Mouse (Mus musculus) cerebellum, adult 11-12 months (tissue): ENCODE measurements around the gene Them4.

Source experiments
- DNase-seq: peaks from one replicate; pipeline ENCODE4 v3.0.0; 2022

Gene Them4

DNA sequence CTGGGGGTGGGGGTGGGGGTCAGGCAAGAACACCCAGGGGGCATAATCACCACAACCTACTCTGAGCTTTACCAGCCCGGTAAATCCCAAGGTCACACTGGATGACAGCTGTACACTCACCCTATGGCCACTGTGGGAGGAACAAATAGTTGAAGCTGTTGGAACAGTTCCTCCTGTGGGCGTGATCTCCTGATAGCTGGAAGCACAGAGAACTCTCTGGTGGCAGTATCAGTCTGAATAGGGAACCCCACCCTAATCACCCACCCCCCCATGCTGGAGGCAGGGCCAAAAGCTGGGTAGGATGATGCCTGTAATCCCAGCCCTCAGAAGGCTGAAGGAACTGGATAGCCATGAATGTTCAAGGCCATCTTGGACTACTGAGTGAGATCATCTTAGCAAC is 59.8 kb downstream of the Them4 start:
- DNase-seq = no peak

DNA sequence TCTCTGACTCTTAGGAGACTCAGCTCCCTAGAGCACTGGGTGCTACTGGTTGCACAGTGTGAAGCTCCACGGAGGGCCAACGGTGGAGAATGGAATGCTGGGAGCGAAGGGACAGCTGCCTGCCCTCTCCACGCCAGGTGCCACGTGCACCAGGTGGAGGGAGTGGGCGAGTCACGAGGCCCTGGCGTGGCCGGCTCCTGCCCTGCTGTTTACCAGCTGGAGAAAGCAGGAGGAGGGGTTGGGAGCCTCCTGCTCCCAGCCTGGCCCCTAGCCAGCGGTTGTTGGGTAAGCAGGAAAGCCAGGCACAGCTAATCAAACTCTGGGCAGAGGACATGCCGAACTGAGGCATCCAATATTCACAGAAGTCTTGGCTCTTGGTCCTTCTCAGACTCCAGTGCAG is 61.7 kb downstream of the Them4 start:
- peak; percentile 87 for DNase-seq

DNA sequence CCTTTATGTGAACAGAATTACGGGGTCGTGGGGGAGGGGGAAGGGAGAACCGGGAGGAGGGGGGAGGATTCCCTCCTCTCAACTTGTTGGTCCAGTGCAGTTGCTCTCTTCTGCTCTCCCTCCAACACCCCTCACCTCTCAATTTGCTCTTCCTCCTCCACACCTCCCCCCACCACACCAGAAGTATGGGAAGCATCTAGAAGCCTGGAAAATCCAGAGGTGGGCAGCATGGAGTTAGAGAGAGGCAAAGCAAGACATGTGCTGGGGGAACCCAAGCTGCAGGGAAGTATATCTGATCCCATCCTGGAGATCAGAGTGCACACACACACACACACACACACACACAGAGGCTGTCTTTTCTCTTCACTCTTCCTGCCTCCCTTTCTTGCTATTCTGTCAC is 62.1 kb downstream of the Them4 start:
- DNase-seq = no peak

DNA sequence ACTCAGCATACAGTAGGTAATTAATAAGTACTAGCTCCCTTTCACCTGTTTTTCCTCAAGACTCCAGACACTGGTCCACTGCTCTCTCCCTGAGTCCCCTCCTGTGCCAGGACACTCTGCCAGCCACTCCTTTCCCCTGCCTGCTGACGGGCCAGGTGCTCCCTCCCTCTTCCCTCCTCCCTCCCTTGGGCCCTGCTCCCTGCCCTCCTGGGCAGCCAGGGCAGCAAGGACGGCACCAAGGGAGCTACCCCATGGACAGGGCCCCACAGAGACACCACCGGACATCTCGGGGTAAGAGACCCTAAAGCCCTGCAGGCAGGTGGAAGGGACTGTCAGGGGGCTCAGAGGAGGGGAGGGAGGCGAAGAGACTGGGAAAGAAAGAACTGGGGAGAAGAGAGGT is 62.8 kb downstream of the Them4 start, which contains the start of gene Rorc:
Gene Rorc, plus strand, starts transcription at position 154 of the 400 bp plus-strand sequence.
- peak; percentile 85 for DNase-seq

DNA sequence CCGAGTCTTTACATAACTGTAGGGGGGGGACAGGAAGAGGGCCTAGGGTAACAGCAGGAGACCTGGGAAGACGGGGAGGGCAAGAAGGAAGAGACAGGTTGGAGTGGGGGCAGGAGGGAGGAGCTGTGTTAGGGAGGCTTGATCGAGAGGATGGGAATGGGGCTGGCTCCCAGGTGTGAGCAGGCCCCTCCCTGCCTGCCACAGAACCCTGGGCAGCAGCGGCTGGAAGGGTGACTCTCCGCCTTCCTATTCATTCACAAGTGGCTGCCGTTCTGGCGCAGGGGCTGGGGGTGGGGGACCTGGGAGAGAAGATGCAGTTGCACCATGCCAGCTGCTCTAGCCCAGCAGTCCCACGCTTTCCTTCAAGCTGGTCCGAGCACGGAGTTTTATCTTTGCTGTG is 63.2 kb downstream of the Them4 start:
- DNase-seq = peak; percentile 74

DNA sequence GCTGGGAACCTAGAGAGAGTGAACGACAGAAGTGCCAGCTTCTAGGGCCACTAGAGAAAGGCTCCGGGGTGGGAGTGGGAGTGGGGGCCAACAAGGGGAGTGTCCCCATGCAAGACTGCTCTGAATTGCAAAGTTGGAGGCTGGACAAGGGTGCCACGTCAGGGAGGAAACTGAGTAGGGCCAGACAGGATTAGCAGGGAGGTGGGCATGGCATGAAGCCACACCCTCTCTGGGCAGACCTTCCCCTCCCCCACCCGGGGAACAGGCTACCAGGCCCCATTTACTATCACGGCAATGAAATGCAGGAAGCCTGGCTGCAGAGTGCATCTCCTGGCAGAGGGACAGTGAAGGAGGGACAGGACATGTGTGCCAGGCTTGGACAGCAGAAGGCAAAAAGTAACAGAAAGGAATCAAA is 63.7 kb downstream of the Them4 start:
- DNase-seq = peak; percentile 85

DNA sequence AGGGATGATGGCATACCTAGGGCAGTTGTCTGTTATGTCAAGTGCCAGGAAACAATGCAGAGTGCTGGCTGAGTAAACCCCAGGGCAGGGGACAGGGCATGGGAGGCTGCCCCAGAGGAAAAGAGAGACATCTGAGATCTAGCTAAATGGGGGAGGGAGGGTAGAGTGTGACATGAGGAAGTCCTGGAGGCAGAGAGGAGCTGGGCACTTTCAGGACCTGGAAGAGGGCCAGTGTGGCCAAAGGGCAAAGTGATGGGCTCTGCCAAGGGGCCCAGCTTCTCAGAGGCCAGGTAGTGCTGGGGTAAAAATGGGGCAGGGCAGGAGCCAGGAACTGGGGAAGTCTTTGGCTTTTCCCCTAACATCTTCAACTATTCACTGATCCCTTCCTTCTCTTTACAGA is 64.7 kb downstream of the Them4 start:
- DNase-seq = peak; percentile 33

DNA sequence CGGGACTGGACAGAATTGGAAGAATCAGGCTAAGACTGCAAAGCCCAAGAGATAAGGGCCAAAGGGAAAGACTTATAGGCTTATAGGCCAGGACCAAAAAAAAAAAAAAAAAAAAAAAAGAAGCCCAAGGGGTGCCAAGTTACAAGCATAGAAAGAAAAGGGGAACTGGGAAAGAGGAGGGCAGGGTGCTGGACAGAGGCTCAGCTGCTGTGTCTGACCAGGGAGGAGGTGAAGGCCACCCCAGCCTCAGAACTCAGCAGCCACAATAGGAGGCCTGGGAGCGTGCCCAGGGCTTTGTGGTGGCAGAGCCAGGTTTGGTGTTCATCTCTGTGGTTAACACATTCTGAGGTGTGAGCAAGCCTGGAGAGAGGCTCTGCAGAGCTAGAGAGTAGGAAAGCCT is 65.3 kb downstream of the Them4 start:
- peak; percentile 16 for DNase-seq

DNA sequence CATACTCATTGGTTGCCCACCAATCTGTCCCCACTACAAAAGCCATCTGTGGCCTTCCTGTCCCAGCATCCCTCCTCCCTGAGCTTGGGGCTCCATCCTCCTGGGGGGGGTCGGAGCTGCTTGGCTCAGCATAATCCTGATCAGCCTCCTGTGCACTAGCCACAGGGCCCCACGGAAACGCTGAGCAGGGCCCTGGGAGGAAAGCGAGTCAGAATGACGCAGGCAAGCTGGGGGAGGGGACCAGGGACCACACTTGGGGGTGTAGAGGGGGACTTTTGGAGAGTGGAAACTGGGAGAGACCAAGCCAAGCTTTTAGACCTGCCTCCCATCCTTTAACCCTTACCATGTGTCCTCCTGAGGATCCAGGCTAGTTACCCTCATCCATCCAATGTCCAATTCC is 66.0 kb downstream of the Them4 start:
- DNase-seq = peak; percentile 19

DNA sequence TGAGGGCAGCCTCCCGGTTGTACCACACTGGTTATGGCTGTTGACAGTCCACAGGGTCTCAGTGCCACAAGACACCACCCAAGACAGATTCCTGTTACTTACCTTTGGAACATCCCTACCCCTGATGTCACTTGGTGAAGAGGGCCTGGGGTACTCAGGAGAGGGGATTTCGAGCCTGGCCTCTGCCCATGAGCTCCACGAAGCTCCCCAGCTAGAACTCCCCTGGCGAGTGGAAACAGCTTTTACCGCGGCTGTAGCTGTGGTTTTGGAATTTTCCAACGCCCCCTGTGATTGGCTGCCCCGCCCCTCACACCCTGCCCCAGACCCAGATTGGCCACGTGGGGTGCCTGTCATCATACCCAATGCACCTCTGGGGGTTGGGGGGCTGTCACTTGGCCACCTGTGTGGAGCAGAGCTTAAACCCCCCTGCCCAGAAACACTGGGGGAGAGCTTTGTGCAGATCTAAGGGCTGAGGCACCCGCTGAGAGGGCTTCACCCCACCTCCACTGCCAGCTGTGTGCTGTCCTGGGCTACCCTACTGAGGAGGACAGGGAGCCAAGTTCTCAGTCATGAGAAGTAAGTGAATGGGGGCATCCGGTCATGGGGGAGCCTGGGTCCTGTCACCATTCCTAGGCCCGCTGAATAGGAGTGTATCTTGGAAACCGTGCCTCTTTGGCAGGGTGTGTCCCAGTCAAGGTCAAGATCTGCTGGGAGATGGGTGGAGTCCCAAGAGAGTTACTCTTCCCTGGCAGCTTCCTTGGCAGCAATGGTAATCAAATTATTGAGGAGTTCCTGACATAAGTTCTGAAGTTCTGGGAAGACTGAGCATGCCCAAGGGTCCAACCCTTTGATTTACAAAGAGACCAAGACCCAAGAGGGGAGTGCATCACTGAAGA is 67.4 kb downstream of the Them4 start:
- no peak for DNase-seq

DNA sequence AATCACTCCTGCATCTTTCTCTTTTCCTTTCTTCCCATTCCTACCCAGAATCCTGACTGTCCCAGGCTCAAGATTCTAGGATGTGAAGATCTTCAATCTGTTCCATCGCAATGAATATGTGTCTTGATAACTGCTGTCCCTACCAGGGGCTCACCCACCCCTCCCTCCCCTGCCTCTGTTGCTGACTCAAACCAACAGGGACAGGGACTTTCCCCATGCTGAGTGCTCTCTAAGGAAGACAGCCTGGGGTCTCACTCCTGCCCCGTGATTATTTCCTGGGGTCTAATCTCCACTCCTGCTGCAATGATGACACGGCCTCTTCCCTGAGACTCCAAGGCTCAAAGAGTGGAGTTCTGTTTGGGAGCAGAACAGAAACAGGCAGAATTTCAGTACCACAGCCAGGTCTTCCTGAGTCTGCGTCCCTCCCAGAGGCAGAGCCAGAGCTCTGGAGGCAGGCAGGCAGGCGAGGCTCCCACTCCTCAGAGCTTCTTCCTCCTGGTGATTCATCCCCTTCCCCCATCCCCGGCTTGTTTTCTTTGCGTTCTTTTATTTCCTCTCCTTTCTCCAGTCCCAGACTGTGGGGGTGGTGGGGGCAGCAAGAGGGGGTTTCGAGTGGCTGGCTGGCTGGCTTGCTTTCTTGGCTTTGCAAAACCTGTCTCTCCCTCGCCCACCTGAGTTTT is 70.1 kb downstream of the Them4 start:
- DNase-seq = no peak
